Mouse (Mus musculus) megakaryocyte, embryonic 14.5 days (primary cell): ENCODE results near the gene Lsg1.

Experiments used
- FLI1 ChIP-seq: IDR thresholded peaks from 2 replicates; pipeline ENCODE4 v1.6.1; 2012; ENCODE audit warnings: low read length, inconsistent platforms, mixed read lengths
- GATA1 ChIP-seq: IDR thresholded peaks from 3 replicates; pipeline ENCODE4 v1.6.1; 2012; ENCODE audit warnings: mixed read lengths, low read length, inconsistent platforms, borderline replicate concordance

GRCm38 (mm10) chr16:30586935-30587493 lies 378 bp downstream of the Lsg1 start:
- TF ChIP-seq GATA1 (no peak), FLI1 (no peak)
